Mouse (Mus musculus): ENCODE data around the gene Gm21750.
"Not testable (repeated sequence)": the region's sequence is repeated elsewhere in the genome, so short reads cannot be mapped to it uniquely, and the experiment has no call there.

Gm21750 gene

DNA sequence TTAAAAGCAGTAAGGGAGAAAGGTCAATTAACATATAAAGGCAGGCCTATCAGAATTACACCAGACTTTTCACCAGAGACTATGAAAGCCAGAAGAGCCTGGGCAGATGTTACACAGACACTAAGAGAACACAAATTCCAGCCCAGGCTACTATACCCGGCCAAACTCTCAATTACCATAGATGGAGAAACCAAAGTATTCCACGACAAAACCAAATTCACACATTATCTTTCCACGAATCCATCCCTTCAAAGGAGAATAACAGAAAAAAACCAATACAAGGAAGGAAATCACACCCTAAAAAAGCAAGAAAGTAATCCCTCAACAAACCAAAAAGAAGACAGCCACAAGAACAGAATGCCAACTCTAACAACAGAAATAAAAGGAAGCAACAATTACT is at the start of gene Gm21750:
Gm21750 (plus strand) TSS at position 301 of the 400 bp plus-strand sequence.
- DNase-seq, result not testable (repeated sequence)

DNA sequence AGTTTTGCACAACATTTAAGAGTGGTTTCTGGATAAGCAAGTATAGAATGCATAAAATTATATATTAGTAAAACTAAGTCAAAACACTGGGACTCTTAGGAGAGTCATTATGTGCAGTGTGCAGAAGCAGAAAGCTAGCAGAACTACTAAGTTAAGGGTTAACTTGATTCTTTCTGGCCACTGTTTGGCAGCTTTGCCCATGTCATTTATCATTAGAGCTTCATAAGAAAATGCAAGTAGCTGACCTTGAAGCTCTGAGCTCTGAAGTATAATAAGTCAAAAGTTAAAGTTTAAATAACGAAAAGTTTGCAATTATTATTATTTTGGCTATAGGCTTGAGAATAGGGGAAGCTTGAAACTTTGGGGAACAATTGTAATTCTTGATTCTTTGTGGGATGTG is 46.1 kb upstream of the Gm21750 start:
- not testable (repeated sequence) for DNase-seq

DNA sequence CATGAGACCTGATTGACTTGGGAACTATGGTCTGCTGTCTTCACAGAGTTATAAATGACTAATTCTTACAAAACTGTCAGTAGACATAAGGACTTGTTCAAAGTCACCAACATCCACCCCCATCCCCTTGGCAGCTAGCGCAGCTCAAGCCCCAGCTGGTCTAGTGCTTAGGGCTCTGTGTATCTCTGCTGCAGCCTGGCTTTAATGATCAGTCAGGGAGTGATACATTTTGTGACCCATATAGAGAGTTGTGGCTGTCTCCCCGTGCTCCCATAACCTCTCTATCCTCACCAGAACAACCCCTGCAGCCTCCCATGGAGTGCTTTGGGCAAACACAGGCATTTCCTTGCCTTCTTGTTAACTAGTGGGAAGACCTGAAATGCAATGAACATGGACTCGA is 40.1 kb upstream of the Gm21750 start:
- DNase-seq, result no peak

DNA sequence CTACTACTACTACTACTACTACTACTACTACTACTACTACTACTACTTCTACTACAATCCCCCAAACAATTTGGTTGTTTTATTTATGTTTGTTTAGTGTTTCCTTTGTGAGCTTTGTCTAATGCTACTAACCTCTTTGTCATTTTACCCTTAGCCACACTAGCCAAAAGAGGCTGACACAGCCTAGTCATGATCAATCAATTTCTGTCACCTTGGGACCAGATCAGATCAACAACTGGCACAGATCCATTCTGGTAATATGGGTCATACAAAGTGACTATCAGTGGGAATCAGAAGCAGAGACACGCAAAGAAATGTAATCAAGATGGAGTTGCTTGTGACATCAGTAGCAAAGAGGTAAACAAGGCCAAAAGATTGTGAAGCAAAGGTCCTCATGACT is 38.0 kb upstream of the Gm21750 start:
- no peak for DNase-seq

DNA sequence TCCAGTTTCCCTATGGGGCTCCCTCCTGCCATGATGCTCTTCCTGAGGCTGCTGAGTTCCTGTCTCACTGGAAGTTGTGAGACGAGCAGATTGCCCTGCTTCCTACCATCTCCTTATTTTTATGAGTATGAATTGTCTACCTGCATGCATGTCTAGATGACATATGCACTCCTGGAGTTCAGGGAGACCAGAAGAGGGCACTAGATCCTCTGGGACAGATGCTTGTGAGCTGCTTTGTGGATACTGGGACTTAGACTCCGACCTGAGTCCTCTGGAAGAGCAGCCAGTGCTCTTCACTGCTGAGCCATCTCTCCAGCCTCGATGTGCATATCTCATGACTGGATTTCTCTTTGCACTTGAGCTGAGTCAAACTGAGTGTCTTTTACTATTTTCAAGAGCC is 35.6 kb upstream of the Gm21750 start:
- peak in 1 of 2 experiments; percentile 21 for DNase-seq

DNA sequence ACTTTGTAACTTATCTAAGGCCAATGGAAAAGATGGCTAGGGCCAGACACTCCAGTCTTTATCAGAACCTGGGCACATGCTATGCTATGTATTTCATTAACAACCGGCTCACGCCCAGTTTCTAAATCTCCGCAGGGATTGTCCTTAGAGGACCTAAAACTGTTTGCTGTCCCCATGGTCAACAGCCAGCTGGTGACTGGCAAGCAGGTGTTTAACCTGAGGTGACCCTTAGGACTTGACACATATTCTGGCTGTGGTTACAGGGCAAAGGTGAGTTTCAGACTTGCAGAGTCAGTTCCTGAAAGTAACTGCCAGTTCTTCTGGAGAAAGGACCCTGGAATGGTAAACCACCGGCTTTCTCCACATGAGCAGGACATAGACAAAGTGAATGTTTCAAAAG is 29.5 kb upstream of the Gm21750 start:
- peak; percentile 56 to 77 for DNase-seq

DNA sequence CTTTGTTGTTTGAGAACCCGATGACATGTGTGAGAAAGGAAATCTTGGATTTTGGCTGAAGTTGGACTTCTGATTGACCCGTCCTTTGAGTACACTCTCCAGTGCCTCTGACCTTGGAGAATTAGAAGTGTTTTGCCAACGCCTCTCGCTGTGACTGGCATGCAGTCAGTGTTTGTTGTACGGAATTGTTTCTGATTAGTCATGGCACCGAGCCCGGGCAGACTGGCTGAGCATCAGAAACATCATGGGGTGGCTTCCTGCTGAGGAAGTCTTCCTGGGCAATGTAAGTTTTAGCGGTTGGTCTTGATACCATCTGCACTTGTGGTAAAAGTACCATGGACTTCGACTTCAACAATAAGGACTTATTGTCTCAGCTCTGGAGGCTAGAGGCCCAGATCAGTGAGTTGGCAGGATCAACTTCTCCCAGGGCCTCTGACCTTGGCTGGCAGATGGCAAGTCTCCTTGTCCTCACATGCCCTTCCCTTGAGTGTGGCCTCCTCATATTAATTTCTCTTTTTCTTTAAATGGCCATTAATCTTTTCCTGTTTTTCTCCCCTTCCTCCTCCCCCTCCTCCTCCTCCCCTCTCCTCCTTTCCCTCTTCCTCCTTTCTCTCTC is 28.3 kb upstream of the Gm21750 start:
- DNase-seq, result peak; percentile 45 to 69

DNA sequence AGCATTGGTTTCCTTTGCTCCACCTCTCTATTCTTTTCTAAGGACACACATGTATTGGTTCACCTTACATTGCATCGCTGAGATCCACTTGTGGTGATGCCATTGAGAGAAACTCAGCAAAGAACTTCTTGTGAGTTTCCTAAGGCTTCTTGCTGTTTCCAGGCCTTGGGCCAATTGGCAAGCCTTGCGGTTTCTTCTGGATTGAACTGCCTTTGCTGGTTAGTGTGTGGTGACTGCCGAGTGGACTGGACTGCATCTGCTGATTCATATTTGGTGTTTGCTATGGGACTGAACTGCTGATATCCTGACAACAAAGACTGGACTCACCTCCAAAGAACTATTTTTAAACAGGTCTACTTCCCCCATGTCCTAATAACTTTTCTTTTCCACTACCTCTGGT is 26.7 kb upstream of the Gm21750 start:
- no peak for DNase-seq

DNA sequence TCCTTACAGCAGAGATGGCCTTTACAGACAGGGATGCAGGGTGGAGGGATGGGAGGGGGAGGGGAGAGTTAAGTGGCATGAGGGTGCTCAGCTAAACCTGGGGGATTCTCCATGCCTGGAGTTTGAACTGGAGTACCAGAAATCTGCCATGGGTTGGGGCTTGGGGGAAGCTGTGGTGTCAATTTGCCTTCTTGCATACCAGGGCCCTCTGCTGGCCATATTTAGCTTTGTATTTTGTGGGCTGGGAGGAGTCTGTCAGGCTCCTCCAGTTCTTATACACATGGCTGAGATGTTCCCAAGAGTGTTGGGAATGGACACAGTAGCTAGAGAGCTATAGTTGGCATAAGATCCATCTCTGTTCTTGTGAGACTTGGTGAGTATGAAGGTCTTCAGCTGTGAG is 23.6 kb upstream of the Gm21750 start:
- DNase-seq, result peak; percentile 27 to 38

DNA sequence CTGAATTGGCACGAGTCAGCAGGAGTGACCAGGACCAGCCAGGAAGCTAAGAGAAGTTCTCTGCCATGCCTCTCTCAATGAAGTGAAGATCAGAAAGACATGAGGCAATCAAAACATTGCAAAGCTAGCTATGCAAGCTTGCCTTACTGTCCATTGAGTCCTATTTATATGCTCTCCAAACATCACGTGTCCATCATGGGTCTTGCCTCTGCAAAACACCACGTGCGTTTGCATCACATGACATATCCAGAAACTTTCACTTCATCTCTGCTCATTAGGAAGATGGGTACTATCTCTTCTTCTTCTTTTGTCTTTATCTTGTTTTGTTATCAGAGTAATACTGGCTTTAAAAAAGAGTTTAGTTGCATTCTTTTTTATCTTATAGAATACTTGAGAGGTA is 10.8 kb upstream of the Gm21750 start:
- DNase-seq, result no peak

DNA sequence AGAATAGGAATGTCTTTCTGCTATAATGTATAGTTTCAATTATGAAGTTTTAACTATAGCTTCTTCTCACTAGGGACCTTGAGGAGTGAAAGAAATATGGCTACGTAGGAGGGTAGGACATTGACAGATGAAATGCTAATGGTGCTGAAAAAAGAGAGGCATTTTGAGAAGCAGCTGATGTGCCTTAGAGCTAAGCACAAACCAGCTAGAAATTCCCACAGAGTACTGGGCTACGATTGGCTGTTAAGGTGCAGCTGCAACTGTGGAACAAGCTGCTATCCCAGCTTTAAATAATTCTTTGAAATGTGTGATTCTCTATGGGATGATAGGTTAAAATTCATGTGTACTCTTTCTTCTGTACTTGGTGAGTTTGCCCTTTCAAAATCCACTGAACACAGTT is 9.1 kb downstream of the Gm21750 start:
- DNase-seq, result no peak

DNA sequence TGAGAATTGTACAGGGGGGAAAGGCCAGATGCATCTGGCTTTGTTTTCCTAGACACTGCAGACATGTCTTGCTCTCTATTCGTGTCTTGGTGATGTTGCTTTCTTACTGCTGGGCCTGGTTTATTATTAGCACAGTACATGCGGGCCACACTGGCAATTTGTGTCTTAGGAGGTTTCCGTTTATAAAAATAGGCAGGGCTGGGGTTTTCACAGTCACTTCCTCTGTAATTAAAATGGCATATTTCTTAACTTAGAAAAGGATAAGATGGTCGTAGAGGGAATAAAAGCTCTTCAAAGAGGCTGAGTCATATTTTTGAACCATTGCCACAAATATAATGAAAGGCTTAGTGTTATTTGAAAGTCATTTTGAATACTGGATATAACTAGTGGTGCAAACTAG is 26.7 kb downstream of the Gm21750 start:
- no peak for DNase-seq

DNA sequence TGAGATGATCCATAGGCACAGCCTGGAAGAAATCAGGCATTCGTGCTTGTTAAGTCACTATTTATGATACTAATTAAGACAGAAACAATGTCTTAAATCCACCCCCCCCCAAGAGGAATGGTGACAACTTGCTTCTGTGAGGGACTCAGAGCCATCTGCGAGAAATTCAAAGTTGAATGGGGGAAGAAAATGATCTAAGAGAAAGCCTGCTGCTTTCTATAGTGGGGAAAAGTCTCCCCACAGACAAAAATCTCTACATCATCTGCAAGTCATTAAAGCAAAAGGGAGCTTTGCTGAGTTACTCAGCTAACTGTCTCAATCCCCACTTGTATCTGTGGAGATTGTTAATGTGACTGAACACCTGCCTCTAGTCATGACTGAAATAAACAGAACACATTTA is 27.4 kb downstream of the Gm21750 start:
- no peak for DNase-seq

DNA sequence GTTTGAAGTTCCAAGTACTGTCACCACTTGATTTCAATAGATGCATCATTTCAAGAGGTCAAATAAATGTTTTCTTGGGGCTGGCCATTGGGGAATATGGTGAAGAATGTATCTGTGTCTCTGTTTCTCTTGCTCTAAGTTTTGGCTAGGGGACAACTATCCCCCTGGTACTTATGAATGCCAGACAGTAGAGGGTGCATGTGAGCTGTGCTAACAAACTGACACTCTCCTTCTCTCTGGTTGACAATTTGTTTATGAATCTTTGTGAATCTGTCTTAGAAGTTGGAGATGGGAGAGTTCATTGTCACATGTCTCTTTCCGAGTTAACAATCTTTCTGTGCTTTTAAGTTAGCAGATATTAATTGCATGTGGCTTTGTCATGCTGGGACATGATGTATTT is 39.2 kb downstream of the Gm21750 start:
- no peak for DNase-seq

DNA sequence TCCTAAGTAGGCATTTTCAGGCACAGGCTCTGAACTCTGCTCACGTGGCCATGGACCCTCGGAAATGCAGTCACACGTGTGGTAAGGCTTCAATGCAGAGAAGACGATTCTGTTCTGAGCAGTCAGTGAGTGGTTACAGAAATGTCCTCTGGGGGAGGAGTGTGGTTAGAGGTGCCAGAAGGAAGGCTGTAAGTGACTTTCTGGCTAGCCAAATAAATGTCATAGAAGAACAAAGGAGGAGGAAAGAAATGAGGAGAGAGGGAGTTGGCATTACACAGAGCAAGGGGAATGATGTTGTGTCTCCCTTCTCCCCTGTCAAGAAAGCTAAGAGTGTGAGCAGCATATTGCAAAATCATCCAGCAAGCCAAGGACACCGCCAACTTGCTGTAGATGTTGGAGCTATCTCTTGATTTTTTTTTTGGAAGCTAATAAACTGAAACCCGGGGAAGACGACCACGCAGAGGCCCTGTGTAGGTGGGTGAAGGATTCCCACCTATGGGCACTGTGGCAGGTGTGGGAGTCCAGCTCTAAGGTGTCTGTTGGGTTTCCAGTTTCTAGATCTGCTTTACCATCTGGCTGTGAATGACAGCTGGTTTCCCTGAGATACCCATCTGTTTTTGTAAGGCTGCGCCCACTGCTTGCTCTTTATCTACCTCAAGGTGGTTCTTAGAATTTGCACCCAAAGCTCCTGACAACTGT is 48.5 kb downstream of the Gm21750 start:
- DNase-seq, result no peak

All from kidney, postnatal 25 days (tissue).